Mouse (Mus musculus) bone marrow macrophage, adult 2 months (primary cell): Measurements from ENCODE around the gene Ntrk2.

ENCODE experiments used
- CTCF ChIP-seq: IDR thresholded peaks from 2 replicates; pipeline ENCODE4 v1.5.1; 2012; ENCODE audit warnings: low read depth, mild to moderate bottlenecking, low read length, moderate library complexity
- POLR2A ChIP-seq: IDR thresholded peaks from 2 replicates; pipeline ENCODE4 v1.6.1; 2012; ENCODE audit warnings: mild to moderate bottlenecking, low read depth, low read length, borderline replicate concordance

GRCm38 (mm10) chr13:58797386-58797785, 9.0 kb upstream of the Ntrk2 start:
- TF ChIP-seq CTCF = no peak
- no peak for TF ChIP-seq POLR2A
